Mouse (Mus musculus) left cerebral cortex, postnatal 25 days (tissue): ENCODE measurements at regions not wholly inside any gene's neighbourhood (a gene's known extent, or its start where the extent isn't known, plus 50 kb on each side); places are given as distances from the start of the nearest gene placed in this dataset.

Source experiments
- DNase-seq, 2 experiments: peaks; one replicate each; pipeline ENCODE4 v3.0.0; 2022; ENCODE audit warnings: low spot score in 2 of 2, mixed read lengths in 1 of 2
- intact Hi-C: fragments of 180-260 bp; cut with DNase I; formaldehyde crosslinking; loops from one replicate; pipeline ENCODE4 v1.15.1; 2025

DNA sequence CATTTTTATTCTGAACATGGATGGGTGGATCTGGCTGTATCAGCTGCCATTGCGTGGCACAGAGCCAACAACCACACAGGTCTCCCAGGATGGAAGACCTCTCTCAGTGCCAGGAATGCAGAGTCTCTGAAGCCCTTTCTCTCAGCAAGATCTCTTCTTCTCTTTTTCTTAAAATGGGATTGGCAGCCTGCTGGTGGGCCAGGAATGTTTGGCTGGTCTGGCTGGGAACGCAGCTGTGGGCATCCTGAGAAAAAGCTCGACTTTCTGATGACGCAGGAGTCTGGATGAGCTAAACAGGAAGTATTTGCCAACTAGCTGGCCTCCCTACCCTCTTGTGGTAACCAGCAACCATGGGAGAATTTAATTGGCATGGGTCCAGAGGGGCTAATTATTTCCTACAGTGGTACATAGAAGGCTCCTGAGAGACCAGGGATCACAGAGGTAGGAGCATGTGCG, 89.4 kb upstream of the Lrig1 start:
- no peak for DNase-seq
- intact Hi-C loops = no loop called here

- intact Hi-C loops = no loop called here
- DNase-seq = no peak
Measured at GRCm38 (mm10) chr6:94783471-94783870, 83.5 kb upstream of the Lrig1 start.

DNA sequence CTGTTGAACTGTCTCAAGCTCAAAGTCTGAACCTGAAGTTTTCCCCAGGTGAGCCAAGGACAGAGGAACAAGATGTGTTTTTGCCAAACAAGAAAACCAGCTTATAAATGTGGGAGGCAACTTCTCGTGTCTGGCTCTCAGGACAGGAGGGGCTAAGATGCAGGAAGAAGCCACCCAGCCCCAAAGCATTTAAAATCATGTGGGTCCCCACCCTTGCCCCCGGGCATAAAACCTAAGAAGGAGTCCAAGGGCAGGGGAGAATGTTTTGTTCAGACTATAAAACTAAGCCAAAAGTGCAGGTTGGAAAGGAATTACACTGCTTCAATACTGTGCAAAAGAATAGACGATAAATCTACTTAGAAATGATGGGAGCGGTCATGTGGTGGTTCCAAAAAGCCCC, 80.7 kb upstream of the Lrig1 start:
- intact Hi-C loops = no loop called here
- no peak for DNase-seq

DNA sequence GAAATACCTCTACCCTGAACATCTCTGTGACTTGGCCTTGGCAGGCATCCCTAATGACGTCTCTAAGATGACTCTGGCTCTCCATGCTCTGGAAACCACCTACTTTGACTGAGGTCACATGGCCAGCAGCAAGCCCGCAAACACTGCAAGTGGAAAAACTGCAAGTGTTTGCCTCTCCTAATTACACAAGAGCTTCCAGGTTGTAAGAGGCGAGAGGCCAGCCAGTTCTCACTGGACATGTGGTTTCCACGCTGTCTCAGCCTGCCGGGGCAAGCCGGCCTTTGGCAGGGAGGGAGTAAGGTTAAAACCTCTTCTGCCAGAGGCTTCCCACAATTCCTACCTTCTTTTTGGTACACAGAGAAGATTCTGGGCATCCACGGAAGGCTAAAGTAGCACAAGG, 79.9 kb upstream of the Lrig1 start:
- intact Hi-C loops = no loop called here
- no peak for DNase-seq

DNA sequence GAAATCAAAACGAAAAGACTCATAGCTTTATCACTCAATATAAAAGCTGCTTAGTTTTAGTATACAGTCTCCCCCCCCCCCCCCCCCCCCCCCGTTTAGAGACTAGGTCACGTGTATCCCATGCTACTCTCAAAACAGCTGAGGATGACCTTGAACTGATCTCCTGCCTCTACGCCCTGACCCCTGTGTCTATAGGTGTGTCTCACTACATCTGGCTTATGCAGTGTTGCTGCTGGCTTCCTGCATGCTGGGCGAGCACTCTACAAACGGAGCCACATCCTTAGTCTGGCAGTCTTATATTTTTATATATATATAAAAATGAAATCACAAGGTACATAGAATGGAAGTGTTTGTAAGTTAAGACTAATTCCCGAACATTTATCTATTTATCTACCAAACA, 79.3 kb upstream of the Lrig1 start:
- DNase-seq = no peak
- intact Hi-C loops = no loop called here

- DNase-seq = no peak
- intact Hi-C loops = no loop called here
Measured at GRCm38 (mm10) chr6:94778797-94779196, 78.8 kb upstream of the Lrig1 start.

GRCm38 (mm10) chr6:94776585-94776984, 76.6 kb upstream of the Lrig1 start:
- intact Hi-C loops = no loop called here
- DNase-seq = no peak

DNA sequence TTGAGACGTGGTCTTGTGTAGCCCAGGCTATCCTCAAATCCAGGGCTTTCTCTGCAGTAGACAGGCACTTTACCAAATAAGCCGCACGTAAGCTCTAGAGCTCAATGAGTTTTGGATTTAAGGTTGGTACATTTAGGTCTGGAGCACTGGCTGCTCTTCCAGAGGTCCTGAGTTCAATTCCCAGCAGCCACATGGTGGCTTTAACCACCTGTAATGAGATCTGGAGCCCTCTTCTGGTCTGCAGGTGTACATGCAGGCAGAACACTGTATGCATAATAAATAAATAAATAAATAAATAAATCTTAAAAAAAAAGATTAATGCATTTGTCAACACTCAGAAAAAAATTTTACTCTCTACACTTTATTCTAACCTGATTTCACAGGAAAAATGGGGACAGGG, 74.9 kb upstream of the Lrig1 start:
- intact Hi-C loops = loop anchor here (5.0 kb wide), 1 partner anchor 68 kb away; no protein-coding TSS in a partner anchor

GRCm38 (mm10) chr6:94773604-94774486, 73.9 kb upstream of the Lrig1 start:
- intact Hi-C loops = loop anchor here (5.0 kb wide), 1 partner anchor 67 kb away; no protein-coding TSS in a partner anchor
- DNase-seq = peak in 1 of 2 experiments; percentile 16

More for the DNA sequence above, 74.9 kb upstream of the Lrig1 start:
- no peak for DNase-seq

- no peak for DNase-seq
- intact Hi-C loops = loop anchor here (5.0 kb wide), 1 partner anchor 66 kb away; no protein-coding TSS in a partner anchor
Measured at GRCm38 (mm10) chr6:94772868-94773603, 73.1 kb upstream of the Lrig1 start.

- no peak for DNase-seq
- intact Hi-C loops = loop anchor here (5.0 kb wide), 1 partner anchor 65 kb away; no protein-coding TSS in a partner anchor
Measured at GRCm38 (mm10) chr6:94772391-94772790, 72.4 kb upstream of the Lrig1 start.

- DNase-seq = peak in 1 of 2 experiments; percentile 14
- intact Hi-C loops = no loop called here
Measured at GRCm38 (mm10) chr6:94768230-94768629, 68.3 kb upstream of the Lrig1 start.

- intact Hi-C loops = no loop called here
- no peak for DNase-seq
Measured at GRCm38 (mm10) chr6:94765724-94766123, 65.8 kb upstream of the Lrig1 start.

GRCm38 (mm10) chr6:94761341-94761740, 61.4 kb upstream of the Lrig1 start:
- intact Hi-C loops = no loop called here
- no peak for DNase-seq

GRCm38 (mm10) chr6:94760629-94761111, 60.7 kb upstream of the Lrig1 start:
- intact Hi-C loops = no loop called here
- no peak for DNase-seq

GRCm38 (mm10) chr6:94759649-94760048, 59.7 kb upstream of the Lrig1 start:
- intact Hi-C loops = no loop called here
- no peak for DNase-seq

GRCm38 (mm10) chr6:94756006-94756405, 56.0 kb upstream of the Lrig1 start:
- intact Hi-C loops = no loop called here
- no peak for DNase-seq

DNA sequence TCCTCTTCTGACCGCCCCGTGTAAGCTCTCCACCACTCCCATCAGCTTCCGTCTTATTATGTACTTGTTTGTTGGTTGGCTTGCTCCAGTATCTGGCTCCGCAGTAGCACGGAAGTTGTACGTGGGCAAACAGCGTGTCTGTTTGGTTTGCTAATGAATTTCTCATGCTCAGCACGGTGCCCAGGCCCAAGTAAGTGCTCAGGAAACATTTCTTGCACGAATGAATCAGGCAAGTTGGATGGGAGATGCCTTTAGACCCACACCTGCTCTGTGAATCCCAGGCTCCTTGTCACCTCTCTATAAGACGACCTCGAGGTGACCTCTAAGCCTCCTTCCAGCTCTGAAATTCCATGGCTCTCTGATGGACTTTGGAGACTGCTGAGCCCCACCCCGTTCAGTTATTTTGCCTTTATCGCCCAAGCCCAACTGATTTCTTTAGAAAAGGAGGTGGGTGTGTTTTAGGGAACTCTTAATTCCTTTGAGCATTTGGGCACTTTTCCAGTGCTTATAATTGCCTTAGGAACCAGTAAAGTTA, 55.4 kb upstream of the Lrig1 start:
- DNase-seq = no peak
- intact Hi-C loops = no loop called here

- DNase-seq = no peak
- intact Hi-C loops = no loop called here
Measured at GRCm38 (mm10) chr6:94754522-94754921, 54.6 kb upstream of the Lrig1 start.

- intact Hi-C loops = no loop called here
- no peak for DNase-seq
Measured at GRCm38 (mm10) chr6:94751101-94751440, 51.1 kb upstream of the Lrig1 start.
